In the genomic region with DNA sequence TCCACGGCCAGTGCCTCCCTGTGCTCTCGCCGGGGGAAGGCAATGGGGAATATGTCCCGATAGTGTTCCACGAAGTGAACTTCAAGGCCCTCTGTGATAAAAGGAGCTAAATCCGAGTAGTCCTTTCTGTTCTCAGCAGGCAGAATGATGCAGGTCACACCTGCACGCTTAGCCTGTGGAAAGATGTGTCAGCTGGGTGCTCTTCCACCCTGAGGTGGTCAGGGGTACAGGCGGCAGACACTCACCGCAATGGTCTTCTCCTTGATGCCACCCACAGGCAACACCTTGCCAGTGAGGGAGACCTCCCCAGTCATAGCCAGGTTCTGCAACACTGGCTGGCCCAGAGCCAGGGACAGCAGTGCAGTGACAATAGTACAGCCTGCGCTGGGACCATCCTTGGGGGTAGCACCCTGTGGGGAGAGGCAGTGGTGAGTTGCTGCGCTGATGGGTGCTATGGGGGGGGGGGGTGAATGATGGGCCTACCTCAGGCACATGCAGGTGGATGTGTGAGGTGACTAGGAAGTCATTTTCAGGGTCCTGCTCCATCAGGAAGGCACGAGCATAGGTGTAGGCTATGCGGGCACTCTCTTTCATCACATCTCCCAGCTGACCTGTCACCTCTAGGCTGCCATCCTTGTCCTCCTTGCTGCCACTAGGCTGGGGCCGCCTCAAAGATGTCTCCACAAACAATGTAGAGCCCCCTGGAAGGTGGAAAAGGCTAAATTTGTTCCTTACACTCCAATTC, we compare ENCODE assay signal across 9 mouse cellular contexts. TPM values are rescaled to one million over a fixed set of nuclear protein-coding genes. Genes with fewer than 3 reads are reported as not detected.
DNase-seq lines count a peak whose midpoint lies in the region; ATAC-seq and TF ChIP-seq lines count a peak whose summit lies in the region.
"Had no signal": no experiment of that assay in that cellular context is flagged by ENCODE, and none has a peak within 500 bp of the region (broad histone marks: within the 10 kb centered on the region; RNA-seq: fewer than 3 reads in every experiment).

No protein-coding gene starts in this region.

- peak overlapping the region; percentile 76 for H3K4me2 ChIP-seq in forebrain, embryonic 11.5 days (ENCODE audit: low read depth, low read length, severe bottlenecking)
- peak overlapping the region; percentile 84 for H3K4me2 ChIP-seq in limb, embryonic 11.5 days (ENCODE audit: low read depth, severe bottlenecking)

- intact Hi-C loops in heart, adult 2 months (cut with DNase I): loop anchor here (5.0 to 10.0 kb wide), 4 partner anchors 103 to 902 kb away; a partner anchor contains a TSS
- intact Hi-C loops in heart, postnatal 25 days (cut with DNase I): loop anchor here (5.0 kb wide), 1 partner anchor 53 kb away; no protein-coding TSS in a partner anchor

- peak in 1 of 2 experiments; percentile 31 for DNase-seq in heart, adult 2 months
- no peak for DNase-seq in heart, postnatal 25 days (ENCODE audit: low spot score)
- no peak for DNase-seq in forebrain, embryonic 11.5 days (ENCODE audit: low spot score)
- DNase-seq in limb, embryonic 11.5 days (ENCODE audit: low spot score): peak; percentile 31
- no peak for DNase-seq in ovary, postnatal 10 days (ENCODE audit: low spot score)
- no peak for DNase-seq in urinary bladder, postnatal 36 days (ENCODE audit: low spot score in 2 of 2)

- 26% methylated on average over 14 of the region's 14 CpGs for WGBS in heart, adult 2 months
- WGBS in forebrain, embryonic 11.5 days: 39% methylated on average over 14 of the region's 14 CpGs
- 26% methylated on average over 14 of the region's 14 CpGs for WGBS in limb, embryonic 11.5 days
- 10% methylated on average over 14 of the region's 14 CpGs for WGBS in small intestine, adult 2 months

- ATAC-seq in forebrain, embryonic 11.5 days (replicated peaks; ENCODE audit: low FRiP score): no peak
- no peak for ATAC-seq in limb, embryonic 11.5 days (ENCODE audit: insufficient number of reproducible peaks, low FRiP score, low TSS enrichment, low read depth)

- peak overlapping the region; percentile 88 for H3K4me3 ChIP-seq in heart, adult 2 months
- H3K4me3 ChIP-seq in E14TG2a.4 (replicated peaks; ENCODE audit: low read length): peak overlapping the region; percentile 91
- peak overlapping the region; percentile 75 for H3K4me3 ChIP-seq in forebrain, embryonic 11.5 days (ENCODE audit: low read depth, low read length)
- peak overlapping the region; percentile 67 for H3K4me3 ChIP-seq in limb, embryonic 11.5 days (ENCODE audit: low read depth, low read length)
- H3K4me3 ChIP-seq in small intestine, adult 2 months (ENCODE audit: low read depth, low read length): peak overlapping the region; percentile 74

- H3K27me3 ChIP-seq in heart, adult 2 months (ENCODE audit: control insufficient read depth, insufficient read depth, low read length): no peaks in the 10 kb centered on the region
- H3K27me3 ChIP-seq in E14TG2a.4 (ENCODE audit: insufficient read depth, low read length): no peaks in the 10 kb centered on the region
- H3K27me3 ChIP-seq in forebrain, embryonic 11.5 days (ENCODE audit: control insufficient read depth, insufficient read depth, low read length): no peaks in the 10 kb centered on the region
- no peaks in the 10 kb centered on the region for H3K27me3 ChIP-seq in limb, embryonic 11.5 days (ENCODE audit: control insufficient read depth, insufficient read depth, low read length)
- no peaks in the 10 kb centered on the region for H3K27me3 ChIP-seq in small intestine, adult 2 months (ENCODE audit: control insufficient read depth, insufficient read depth, low read length)

- TF ChIP-seq EP300 in heart, adult 2 months (IDR thresholded peaks at IDR 0.05; ENCODE audit: insufficient read depth, low read depth, low read length): no peak

- peaks cover 9% of the 10 kb centered on the region for H3K4me1 ChIP-seq in heart, adult 2 months (ENCODE audit: control insufficient read depth, insufficient read depth, low read length)
- peaks cover 71% of the 10 kb centered on the region for H3K4me1 ChIP-seq in E14TG2a.4 (replicated peaks; ENCODE audit: low read depth, low read length)
- H3K4me1 ChIP-seq in forebrain, embryonic 11.5 days (replicated peaks; ENCODE audit: control insufficient read depth, insufficient read depth, low read length): peaks cover 15% of the 10 kb centered on the region
- H3K4me1 ChIP-seq in limb, embryonic 11.5 days (ENCODE audit: control insufficient read depth, insufficient read depth, low read length): peaks cover 8% of the 10 kb centered on the region
- H3K4me1 ChIP-seq in small intestine, adult 2 months (ENCODE audit: control insufficient read depth, insufficient read depth, insufficient read length, low read length): peaks cover 23% of the 10 kb centered on the region

- H3K9ac ChIP-seq in heart, adult 2 months (ENCODE audit: low read depth, low read length): peak overlapping the region; percentile 87
- H3K9ac ChIP-seq in forebrain, embryonic 11.5 days (ENCODE audit: low read length): peak overlapping the region; percentile 82
- peak overlapping the region; percentile 84 for H3K9ac ChIP-seq in limb, embryonic 11.5 days (ENCODE audit: low read length)

- no peaks in the 10 kb centered on the region for H3K79me2 ChIP-seq in heart, adult 2 months (replicated peaks; ENCODE audit: control insufficient read depth, insufficient read depth, low read length)

- H3K27ac ChIP-seq in heart, adult 2 months: no peak overlapping the region
- no peak overlapping the region for H3K27ac ChIP-seq in forebrain, embryonic 11.5 days (ENCODE audit: low read depth, low read length)
- H3K27ac ChIP-seq in limb, embryonic 11.5 days (replicated peaks; ENCODE audit: low read depth, low read length): no peak overlapping the region
- no peak overlapping the region for H3K27ac ChIP-seq in small intestine, adult 2 months (ENCODE audit: insufficient read depth, low read depth, low read length)

- no peaks in the 10 kb centered on the region for H3K36me3 ChIP-seq in heart, adult 2 months (ENCODE audit: control insufficient read depth, insufficient read depth, low read length)
- peaks cover 60% of the 10 kb centered on the region for H3K36me3 ChIP-seq in E14TG2a.4 (ENCODE audit: insufficient read depth, low read length)
- peaks cover 21% of the 10 kb centered on the region for H3K36me3 ChIP-seq in forebrain, embryonic 11.5 days (ENCODE audit: control insufficient read depth, insufficient read depth, low read length)
- H3K36me3 ChIP-seq in limb, embryonic 11.5 days (ENCODE audit: control insufficient read depth, insufficient read depth, low read length): peaks cover 33% of the 10 kb centered on the region
- H3K36me3 ChIP-seq in small intestine, adult 2 months (ENCODE audit: control insufficient read depth, insufficient read depth, low read length): peaks cover 34% of the 10 kb centered on the region

- no peak for TF ChIP-seq CTCF in heart, adult 2 months (IDR thresholded peaks at IDR 0.05)
- no peak for TF ChIP-seq CTCF in E14TG2a.4 (conservative IDR thresholded peaks at IDR 0.05; ENCODE audit: low read length)
- TF ChIP-seq CTCF in small intestine, adult 2 months (IDR thresholded peaks at IDR 0.05; ENCODE audit: extremely low read depth, insufficient read length, insufficient replicate concordance, low read depth, low read length): no peak

- no peaks in the 10 kb centered on the region for H3K9me3 ChIP-seq in E14TG2a.4 (ENCODE audit: low read length)
- no peaks in the 10 kb centered on the region for H3K9me3 ChIP-seq in forebrain, embryonic 11.5 days (ENCODE audit: control insufficient read depth, low read length)
- H3K9me3 ChIP-seq in limb, embryonic 11.5 days (ENCODE audit: control insufficient read depth, low read length): no peaks in the 10 kb centered on the region

- no peak for TF ChIP-seq POLR2A in heart, adult 2 months (IDR thresholded peaks at IDR 0.05; ENCODE audit: insufficient read depth, low read depth, low read length)
- no peak for TF ChIP-seq POLR2A in small intestine, adult 2 months (IDR thresholded peaks at IDR 0.05; ENCODE audit: low read depth, low read length)

RNA-seq across cellular contexts. Expression of a gene that starts 1.3 kb away (rescaled TPM):
- total RNA-seq in heart, adult 2 months (2021): 100 to 1,000 TPM; 671 to 795 TPM
- 801 and 1,357 TPM in 2 replicates for polyA plus RNA-seq in heart, adult 2 months (2012; rRNA removed)
- total RNA-seq in heart, postnatal 25 days (2021): 100 to 1,000 TPM; 692 to 724 TPM
- polyA plus RNA-seq in forebrain, embryonic 11.5 days (2014; fragmentation: Nextera tagmentation; extraction: Ambion mirVana): 1,269 and 1,280 TPM in 2 replicates
- 1,726 and 1,764 TPM in 2 replicates for polyA plus RNA-seq in limb, embryonic 11.5 days (2014; fragmentation: Nextera tagmentation; extraction: Ambion mirVana)
- 1,882 and 2,245 TPM in 2 replicates for polyA plus RNA-seq in small intestine, adult 2 months (2012; rRNA removed)

RNA-seq across cellular contexts. Expression of a gene that starts 5.0 kb away (rescaled TPM):
- 100 to 1,000 TPM; 291 to 329 TPM for total RNA-seq in heart, adult 2 months (2021)
- 320 and 381 TPM in 2 replicates for polyA plus RNA-seq in heart, adult 2 months (2012; rRNA removed)
- 100 to 1,000 TPM; 343 to 364 TPM for total RNA-seq in heart, postnatal 25 days (2021)
- 171 and 183 TPM in 2 replicates for polyA plus RNA-seq in forebrain, embryonic 11.5 days (2014; fragmentation: Nextera tagmentation; extraction: Ambion mirVana)
- polyA plus RNA-seq in limb, embryonic 11.5 days (2014; fragmentation: Nextera tagmentation; extraction: Ambion mirVana): 198 and 203 TPM in 2 replicates
- 136 and 142 TPM in 2 replicates for polyA plus RNA-seq in small intestine, adult 2 months (2012; rRNA removed)

RNA-seq across cellular contexts. Expression of a gene that starts 12.1 kb away (rescaled TPM):
- 100 to 1,000 TPM; 113 to 131 TPM for total RNA-seq in heart, adult 2 months (2021)
- 95.9 and 116 TPM in 2 replicates for polyA plus RNA-seq in heart, adult 2 months (2012; rRNA removed)
- total RNA-seq in heart, postnatal 25 days (2021): 100 to 1,000 TPM; 107 to 112 TPM
- polyA plus RNA-seq in forebrain, embryonic 11.5 days (2014; fragmentation: Nextera tagmentation; extraction: Ambion mirVana): 66.6 and 68.8 TPM in 2 replicates
- 61.9 and 66.3 TPM in 2 replicates for polyA plus RNA-seq in limb, embryonic 11.5 days (2014; fragmentation: Nextera tagmentation; extraction: Ambion mirVana)
- 31.1 and 55.7 TPM in 2 replicates for polyA plus RNA-seq in small intestine, adult 2 months (2012; rRNA removed)

RNA-seq across cellular contexts. Expression of a gene that starts 13.4 kb away (rescaled TPM):
- not detected for total RNA-seq in heart, adult 2 months (2021)
- polyA plus RNA-seq in heart, adult 2 months (2012; rRNA removed): 0.23 and 0.44 TPM in 2 replicates
- total RNA-seq in heart, postnatal 25 days (2021): not detected
- polyA plus RNA-seq in forebrain, embryonic 11.5 days (2014; fragmentation: Nextera tagmentation; extraction: Ambion mirVana): 0.51 TPM in 2 replicates
- polyA plus RNA-seq in limb, embryonic 11.5 days (2014; fragmentation: Nextera tagmentation; extraction: Ambion mirVana): 0.61 and 0.85 TPM in 2 replicates
- 0.09 and 0.25 TPM in 2 replicates for polyA plus RNA-seq in small intestine, adult 2 months (2012; rRNA removed)
- total RNA-seq: neutrophil, adult 5-6 weeks had no signal

RNA-seq across cellular contexts. Expression of a gene that starts 29.9 kb away (rescaled TPM):
- total RNA-seq in heart, adult 2 months (2021): 10 to 100 TPM; 61.3 to 69.1 TPM
- 51.0 and 57.5 TPM in 2 replicates for polyA plus RNA-seq in heart, adult 2 months (2012; rRNA removed)
- 10 to 100 TPM; 64.3 to 72.3 TPM for total RNA-seq in heart, postnatal 25 days (2021)
- polyA plus RNA-seq in forebrain, embryonic 11.5 days (2014; fragmentation: Nextera tagmentation; extraction: Ambion mirVana): 145 and 154 TPM in 2 replicates
- polyA plus RNA-seq in limb, embryonic 11.5 days (2014; fragmentation: Nextera tagmentation; extraction: Ambion mirVana): 119 and 132 TPM in 2 replicates
- polyA plus RNA-seq in small intestine, adult 2 months (2012; rRNA removed): 47.8 and 95.7 TPM in 2 replicates
